Mouse (Mus musculus) cerebellum, adult 9-10 months (tissue): ENCODE data around the gene Phlda2.
A peak's percentile ranks its signal among the peaks of the same experiment; 100 is the strongest.

Experiments
- DNase-seq: peaks from one replicate; pipeline ENCODE4 v3.0.0; 2022

Phlda2 gene

DNA sequence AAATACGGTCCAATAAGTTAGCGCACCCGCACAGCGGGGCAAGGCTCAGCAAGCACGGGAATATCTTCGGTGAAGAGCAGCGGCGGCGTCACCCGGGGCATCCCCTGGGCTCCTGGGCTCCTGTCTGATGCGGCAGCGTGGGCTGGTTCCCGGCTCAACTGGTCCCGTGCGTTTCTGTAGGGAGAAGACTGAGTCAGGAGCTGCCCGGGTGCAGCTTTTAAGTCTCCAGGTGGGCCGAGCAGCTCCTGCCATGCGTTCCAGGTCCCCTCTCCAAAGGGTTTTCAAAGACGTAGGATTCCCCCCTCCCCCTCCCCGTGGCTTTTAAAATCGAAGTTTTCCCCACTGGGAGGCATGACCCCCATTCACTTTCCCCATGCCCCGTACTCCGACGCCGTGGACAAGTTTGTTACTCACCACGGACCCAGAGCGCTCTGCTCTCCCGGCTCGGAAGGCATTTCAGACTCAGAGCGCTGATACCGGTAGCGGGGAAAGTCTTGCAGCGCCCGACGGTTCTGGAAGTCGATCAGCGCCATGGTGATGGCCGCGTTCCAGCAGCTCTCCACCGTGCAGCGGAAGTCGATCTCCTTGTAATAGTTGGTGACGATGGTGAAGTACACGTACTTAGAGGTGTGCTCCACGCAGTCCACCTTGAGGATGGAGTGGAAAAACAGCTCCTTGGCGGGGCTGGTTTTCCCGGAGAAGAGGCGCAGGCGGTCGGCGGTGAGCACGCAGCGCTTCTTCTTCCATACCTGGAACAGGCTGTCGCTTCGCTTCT is 1.1 kb downstream of the Phlda2 start:
- DNase-seq = no peak

DNA sequence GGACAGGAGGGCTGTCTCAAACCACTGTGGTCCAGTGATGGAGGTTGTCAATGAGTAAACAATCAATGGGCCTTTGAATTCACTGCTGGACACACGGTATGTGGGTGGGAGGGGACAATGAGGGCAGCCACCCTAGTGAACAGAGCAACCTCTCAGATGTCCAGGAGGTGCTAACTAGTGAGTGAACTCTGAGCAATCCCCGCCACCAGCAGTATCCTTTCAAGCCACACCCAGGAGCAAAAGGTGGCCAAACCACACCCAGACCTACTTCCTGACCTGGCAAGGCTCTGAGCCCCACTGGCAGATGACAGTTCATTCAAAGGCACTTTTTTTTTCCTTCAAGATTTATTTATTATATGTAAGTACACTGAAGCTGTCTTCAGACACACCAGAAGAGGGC is 2.0 kb downstream of the Phlda2 start:
- no peak for DNase-seq

DNA sequence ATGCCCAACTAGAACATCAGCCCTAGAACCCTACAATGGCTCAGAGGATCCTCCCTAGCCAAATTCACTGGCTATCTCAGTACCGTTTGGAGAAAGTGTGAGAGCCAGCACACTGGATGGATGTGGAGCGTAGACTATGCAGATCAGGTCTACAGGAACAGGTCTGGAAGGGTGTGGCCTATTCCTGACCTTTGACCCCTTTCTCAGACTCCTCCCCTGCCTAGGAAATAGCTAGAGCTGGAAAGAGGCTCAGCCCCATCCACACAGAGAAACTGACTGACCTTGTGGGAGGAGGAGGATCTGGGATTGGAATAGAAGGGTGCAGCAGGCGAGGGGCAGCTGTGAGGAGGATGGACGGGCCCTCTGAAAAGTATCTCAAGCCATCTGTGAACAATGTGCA is 4.4 kb downstream of the Phlda2 start:
- DNase-seq = no peak

DNA sequence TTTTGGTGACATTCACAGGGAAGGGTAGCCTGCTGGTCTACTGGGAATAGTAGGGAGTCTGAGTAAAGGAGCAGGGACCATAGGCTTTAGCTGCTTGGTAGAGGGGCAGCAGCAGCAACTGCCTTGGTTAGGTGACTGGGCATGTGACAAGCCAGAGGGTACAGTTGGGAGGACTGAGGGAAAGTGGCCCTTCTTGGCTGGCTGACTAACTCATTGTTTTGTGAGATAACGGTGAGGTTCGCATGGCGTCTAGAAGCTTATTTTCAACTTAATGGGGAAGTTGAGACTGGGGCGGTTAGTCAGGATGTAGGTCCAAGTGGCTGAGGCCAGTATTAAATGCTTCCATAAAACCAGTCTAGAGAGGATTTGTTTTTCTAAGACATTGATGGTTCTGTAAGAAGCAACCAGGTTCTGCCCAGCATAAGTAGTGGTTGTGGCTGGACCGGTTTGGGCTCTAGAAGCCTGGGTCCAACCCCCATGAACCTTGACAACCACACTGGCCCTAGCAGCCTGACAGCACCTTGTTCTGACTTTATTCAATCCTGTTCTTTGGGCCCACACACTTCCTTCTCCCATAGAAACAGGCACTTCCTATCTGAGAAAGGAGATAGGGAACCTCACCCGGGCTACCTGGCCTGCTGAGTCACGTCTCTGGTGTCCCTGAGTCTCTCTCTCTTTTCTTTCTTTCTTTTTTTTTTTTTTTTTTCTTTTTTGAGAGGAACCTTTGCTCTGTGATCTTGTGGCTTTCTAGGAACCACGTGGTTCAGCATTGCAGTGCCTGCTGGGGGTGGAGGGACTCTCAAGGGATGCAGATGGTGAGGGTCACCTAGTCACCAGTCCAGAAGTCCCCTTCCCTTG is 7.6 kb downstream of the Phlda2 start:
- DNase-seq = no peak

DNA sequence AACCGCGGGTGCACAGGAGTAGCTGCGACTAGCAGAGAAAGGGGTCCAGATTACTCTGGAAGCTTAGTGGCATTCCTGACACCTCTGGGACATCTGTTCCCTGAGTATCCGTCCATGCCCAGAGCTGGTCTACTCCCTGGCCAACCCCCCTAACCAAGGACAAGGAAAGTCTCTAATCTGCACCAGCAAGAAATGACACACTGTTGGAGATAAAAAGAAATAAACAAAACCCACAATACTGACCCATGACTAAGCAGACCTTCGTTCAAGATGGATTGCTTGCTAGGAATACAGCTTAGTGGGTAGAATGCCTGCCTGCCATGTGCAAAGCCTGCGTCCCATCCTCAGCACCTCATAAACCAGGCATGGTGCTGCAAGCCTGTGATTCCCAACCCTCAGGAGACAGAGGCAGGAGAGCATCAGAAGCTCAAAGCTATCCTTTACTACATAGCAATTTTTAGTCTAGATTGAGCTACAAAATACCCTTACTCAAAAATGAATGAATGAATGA is 9.3 kb downstream of the Phlda2 start:
- no peak for DNase-seq

DNA sequence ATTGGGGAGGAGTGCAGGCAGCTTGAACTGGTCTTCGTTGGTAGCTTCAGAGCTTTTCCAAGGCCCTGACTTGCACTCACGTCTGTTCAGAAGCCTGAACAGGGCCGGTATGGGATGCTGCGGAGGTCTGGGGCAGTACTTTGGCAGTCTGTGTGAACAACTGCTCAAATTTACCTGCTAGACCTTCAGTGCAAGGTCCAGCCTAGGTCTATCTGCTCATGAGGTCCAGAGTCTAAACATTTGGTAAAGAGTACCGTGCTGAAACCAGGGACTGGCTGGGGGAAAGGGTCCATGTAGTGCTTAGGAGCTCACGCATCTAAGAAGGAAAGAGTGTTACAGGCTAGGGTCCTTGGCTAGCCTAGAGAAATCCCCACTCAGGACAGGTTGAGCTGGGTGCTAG is 13.2 kb downstream of the Phlda2 start:
- no peak for DNase-seq

DNA sequence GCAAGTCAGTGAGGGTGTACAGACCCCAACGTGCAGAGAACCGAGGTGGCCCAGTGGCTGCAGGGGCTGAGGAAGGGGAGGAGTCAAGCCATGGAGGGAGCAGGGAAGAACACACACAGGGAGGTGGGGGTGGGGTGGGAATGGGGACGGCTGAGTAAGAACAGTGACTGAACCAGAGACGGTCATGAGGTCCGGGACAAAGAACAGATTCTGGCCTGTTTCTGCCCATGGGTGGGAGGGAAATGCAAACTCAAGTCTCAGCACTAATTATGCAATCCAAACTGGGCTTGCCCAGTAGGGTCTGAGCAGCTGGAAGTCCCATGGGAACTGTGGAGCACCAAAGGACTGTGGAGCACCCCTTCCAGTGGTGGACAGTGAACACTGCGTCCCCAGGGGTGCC is 20.4 kb downstream of the Phlda2 start:
- no peak for DNase-seq

DNA sequence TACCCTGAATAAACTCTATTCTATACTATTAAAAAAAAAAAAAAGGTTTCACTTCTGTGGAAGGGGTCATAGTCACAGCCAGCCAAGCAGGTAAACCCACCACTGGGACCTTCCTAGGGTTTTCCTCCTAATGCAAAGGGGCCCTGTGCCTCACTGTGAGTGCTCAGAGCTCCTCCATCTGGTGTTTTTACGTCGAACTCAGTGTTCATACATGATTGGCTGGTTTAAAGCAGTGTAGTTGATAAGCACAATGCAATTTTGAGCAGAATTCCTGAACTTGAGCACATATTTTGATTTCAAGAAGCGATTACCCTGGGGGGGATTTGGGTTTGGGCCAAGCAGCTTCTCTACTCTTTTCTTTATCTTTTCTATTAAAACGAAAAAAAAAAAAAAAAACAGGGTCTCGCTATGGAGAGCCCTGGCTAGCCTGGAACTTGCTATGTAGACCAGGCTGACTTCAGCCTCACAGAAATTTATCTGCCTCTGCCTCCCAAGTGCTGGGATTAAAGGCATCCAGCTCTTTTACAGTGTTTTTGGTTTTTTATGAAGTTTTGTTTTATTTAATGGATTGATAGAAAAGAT is 21.1 kb downstream of the Phlda2 start:
- no peak for DNase-seq

DNA sequence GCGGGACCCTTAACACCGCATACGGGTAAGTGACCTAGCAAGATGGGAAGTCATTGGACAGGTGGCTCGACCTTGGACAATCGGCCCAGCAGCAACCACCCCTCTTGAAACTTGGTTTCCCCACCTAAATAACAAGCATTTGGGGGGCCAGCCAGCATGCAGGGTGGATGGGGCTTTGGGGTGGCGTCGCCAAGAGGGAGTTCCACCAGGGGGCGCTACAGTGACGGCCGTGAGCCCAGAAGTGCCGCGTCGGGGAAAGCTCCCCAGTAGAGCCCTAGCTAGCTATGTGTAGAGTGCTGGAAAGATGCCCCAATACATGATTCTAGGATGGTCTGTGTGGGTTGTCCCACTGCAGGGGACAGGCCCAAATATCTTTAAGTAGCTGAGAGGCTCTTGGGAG is 22.5 kb downstream of the Phlda2 start:
- DNase-seq = no peak

DNA sequence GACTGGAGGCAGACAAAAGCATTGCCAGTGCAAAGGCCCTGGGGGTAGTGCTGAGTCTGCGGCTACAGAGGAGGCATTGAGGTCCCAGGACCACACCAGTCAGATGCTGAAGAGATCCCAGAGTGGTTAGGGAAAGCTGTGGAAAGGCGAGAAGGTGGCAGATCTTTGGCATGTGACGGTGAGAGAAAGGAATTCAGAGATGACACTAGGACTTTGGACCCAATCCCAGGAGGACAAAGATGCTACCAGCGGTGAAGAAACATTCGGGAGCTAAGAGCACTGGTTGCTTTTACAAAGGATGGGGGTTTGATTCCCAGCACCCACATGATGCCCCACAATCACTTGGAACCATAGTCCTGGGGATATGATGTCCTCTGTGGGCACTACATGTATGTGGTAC is 25.1 kb downstream of the Phlda2 start:
- DNase-seq = no peak

DNA sequence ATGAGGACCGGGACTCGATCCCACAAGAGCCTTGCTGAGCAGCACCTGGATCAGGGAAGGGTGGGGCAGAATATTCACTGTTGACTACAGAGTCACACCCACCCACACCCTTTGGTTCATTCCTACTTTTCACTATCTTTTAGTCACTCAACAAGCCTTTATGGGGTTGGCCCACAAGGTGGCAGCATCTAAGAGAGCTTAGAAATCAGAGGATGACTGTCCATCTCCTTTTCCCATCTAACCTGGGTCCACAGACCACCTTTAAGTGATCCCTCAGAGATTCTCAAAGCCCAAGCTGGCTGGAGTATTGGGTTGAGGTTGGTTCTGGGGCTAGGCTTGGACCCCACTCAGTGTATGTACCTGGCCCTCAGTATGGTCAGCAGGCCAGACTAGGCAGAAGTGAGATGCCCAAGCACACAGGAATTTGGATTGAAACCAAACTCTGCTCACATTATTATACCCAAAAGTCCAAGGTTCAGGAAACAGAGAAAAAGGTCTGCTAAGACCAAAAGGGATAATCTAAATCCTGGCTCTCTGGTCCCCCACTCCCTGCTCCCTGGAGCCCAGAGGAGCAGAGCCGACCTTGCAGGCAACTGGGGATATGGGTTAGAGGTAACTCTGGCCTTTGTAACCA is 26.1 kb downstream of the Phlda2 start:
- no peak for DNase-seq

DNA sequence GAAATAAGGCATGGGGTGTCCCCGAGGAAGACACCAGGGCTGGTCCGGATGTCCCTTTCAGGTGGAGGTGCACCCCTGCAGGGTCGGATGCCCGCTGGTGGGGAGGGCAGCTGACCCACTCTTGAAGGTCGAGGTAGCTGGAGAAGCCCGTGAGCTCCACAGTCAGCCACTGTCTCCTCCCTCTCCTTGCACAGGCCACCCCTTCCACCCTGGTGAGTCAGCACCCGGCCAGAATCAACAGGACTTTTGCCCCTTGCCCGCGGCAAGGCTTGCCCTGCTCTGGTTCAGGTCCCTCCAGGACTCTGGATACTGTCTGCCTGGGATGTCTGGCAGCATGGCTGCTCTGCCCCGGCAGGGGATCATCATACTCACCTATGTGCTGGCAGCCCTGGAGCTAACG is 27.1 kb downstream of the Phlda2 start:
- no peak for DNase-seq

DNA sequence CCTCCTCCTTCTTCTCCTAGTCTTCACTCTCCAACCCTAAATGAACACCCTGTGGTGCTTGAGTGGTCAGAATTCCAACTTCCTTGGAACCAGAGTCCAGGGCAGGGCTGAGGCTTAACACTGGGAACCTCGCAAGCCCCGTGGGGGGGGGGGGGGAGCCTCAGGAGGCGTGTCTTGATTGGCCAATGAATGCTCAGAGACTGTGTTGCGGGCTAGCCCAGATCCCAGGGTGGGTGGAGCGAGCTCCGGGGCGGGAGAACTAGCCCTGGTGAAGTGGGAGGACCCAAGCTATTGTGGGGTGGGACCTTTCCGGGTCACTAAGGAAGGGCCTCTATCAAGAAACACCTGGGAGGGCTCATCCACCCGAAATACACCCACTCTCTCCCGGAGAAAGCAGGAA is 28.1 kb downstream of the Phlda2 start:
- no peak for DNase-seq

DNA sequence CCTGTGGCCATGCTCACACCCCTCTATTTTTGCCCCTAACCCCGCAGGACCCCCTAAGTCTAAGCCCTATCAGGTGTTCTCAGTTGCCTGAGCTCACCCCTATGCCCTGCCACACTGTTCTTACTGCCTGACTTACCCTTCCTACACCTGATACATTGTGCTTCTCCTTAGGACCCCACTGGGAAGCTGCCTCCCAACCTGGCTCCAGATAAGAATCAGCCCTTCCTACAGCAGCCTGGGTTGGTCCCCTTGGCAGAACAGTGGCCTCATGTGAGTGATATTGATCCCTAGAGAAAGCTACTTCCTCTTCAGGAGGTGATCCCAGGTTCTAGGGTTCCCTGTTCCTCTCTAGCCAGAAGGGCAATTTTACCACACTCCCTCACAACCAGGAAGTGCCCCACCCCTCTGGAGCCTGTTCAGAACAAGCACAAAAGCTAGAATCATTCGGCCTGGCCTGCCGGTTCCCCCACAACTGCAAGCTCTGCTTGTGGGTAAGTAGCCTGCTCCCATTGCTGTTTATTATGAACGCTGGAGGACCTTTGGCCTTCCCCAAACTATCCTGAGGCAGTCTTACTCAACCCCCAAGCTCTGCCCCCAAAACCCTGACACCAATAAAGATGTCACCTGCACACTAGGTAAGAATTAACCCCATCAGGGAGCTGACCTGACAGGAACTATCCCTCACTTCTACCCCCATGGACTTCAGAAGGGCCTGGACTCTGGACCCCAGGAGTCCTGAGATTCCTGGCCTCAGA is 29.4 kb downstream of the Phlda2 start, which contains the start of gene Slc22a18:
Slc22a18 (plus strand) TSS at position 390 of the 755 bp plus-strand sequence.
- no peak for DNase-seq

DNA sequence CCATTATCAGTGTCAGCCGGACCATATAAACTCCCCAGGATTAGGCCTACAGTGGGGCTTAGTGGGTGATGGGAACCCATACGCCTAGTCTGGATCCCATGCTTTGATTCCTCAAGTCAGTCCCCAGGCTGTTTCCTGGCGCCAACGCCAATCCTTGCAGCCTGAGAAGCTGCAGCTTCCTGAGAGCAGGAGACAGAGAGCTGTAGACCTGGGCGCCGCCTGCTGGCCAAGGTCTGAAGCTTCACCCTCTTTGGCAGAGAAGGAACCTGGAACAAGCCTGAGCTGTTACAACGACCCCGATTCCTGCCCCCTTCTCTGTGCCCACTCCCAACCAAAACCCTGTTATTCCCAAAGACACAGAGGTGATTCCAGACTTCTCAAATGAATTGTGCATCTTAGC is 33.0 kb downstream of the Phlda2 start:
- peak; percentile 60 for DNase-seq

DNA sequence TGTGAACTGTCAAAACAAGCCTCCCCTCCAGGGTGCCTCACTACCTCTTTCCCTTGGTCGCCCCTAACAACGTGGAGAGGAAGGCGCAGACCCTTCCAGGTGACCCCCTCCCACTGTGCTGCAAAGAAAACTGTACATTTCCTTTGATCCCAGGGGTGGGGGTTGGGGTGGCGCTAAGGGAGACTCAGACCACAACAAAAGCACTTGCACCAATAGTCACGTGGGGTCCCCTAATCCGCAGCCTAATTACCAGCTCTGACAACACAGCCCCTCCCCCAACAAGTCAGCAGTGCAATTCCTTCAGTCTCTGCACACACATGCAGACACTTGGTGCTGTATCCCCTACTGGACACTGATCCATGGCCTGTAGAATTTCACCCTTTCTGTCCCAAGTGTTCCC is 35.2 kb downstream of the Phlda2 start:
- no peak for DNase-seq

DNA sequence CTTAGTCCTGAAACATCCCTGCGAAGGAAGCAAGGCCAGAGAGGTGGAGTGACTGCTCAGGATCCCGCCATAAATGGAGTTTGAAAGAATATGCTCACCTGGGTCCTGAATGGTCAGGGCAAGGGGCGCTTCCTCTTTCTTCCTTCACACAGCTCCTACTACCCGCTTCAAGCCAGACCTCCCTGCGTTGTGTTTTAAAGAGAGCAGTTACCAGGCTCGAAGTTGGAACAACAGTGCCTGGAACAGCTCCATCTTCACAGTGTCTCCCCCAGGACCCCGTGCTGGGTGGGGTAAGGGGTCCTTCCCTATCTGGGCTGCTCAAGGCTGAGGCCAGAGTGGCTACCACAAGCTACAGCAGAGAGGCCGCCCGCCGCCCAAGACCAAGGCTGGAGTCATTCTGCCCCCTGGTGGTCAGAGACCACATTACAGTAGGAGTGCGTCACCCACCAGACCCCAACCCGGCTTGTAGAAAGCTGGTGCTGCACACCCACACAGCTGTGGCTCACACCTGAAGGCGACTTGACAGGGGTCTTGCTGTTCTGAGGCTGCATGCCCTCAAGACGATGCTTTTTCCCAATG is 36.8 kb downstream of the Phlda2 start:
- DNase-seq = peak; percentile 67

DNA sequence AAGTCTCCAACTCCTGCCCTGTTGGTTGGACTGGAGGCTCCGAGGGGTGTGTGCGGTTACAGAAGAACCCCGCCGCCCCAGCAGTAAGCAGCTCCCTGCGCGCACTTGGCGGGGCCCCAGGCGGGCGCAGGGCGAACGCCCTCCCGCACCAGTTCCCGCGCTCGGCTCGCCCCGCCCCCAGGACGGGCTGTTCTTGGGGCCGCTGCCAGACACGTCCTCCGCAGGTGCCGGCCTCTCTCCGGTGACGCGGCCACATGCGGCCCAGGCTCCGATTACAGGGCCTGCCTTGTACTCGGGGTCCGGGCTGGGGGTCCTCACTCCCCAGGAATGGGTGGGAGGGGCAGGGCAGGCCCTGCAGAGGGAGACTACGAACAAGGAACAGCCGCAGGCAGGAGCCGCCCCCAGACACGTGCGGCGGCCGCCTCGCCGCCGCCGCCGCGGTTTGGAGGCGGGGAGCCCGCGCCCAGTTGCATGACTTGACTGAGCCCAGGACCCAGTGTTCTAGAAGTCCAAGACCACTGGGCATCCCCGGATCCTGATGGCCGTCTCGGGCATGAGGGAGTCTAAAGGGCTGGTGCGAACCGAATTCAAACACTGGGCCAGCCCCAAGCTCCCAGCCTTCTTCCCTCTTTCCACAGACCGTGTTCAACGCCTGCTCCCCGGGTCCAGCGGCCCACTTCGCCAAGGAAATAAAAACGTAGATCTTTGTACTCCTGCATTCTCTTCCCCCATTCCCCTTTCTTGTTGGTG is 38.0 kb downstream of the Phlda2 start:
- DNase-seq = no peak

DNA sequence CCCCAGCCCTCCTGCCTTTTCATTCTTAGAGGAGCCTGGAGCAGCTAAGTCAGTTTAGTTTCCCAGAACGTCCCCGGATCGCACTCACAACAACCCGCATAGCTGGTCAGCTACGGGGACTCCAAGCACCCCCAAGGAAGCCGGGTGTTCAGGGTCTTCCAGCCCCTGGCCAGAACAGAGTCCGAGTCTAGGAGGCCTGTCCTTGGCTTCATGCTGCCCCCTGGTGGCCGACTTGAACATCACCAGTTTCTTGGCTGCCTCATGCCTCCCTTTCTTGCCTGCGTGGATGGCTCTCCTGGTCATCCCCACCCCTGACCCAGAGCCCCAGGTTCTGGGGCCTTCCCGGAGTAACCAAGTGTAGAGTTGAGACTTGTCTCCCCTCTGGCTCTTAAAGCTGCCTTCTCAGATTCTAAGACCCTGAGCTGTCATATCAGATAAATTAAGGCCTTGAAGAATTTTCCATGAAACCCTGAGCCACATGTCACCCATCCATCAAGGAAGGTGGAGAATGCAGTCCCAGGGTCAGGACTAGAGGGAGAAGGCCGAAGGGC is 39.0 kb downstream of the Phlda2 start:
- peak; percentile 73 for DNase-seq

DNA sequence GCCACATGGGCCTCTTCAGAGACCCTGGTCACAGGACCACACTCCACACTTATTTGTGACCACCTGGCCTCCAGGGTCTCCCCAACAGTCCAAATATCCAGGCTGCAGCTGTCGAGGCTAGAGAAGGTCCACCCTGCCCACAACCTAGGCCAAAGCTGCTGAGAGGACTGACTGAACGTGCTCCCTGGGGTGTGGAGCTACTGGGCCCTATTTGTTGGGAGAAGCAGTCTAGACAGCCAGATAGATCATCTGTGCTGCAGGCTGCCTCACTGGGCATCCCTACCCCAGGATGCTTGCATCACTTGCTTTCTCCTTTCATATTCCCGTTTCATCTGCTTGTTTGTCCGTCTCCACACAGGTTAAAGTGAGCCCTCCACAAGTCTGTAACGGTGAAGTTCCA is 40.4 kb downstream of the Phlda2 start:
- DNase-seq = no peak

DNA sequence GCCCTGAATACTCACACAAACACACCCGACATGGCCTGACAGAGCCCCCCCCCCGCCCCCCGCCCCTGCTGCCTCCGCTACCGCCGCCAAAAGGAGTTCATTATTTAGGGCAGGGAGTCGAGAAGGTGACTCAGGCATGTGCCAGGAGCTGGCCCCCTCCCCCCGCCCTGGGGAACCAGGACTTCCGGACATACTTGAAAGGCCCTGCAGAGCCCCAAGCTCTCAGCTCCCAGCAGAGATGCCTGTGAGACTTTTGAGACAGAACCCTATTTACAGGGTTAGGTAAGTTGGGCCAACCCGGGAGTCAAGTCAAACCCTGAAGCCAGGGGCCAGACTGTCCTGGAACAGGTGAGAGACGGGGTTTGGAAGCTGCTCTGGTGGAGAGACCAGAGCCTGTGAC is 41.0 kb downstream of the Phlda2 start:
- no peak for DNase-seq
